Mouse (Mus musculus): Measurements from ENCODE around the gene Slc45a1. TPM values are rescaled to one million over a fixed set of nuclear protein-coding genes. Genes with fewer than 3 reads are reported as not detected.
A peak's percentile ranks its signal among the peaks of the same experiment; 100 is the strongest.

Slc45a1 gene
- polyA plus RNA-seq, 1 experiment: 0.16 TPM

GRCm38 (mm10) chr4:150661886-150662285, 9.9 kb upstream of the Slc45a1 start:
- Histone ChIP-seq H3K27ac (ENCODE audit: insufficient read depth, low read length) (no peak overlapping the region), H3K4me1 (ENCODE audit: control insufficient read depth, insufficient read depth, low read length) (no peaks in the 10 kb centered on the region), H3K4me3 (ENCODE audit: insufficient read depth, low read length) (no peak overlapping the region)
- TF ChIP-seq CTCF (IDR thresholded peaks at IDR 0.05; ENCODE audit: borderline replicate concordance, insufficient read depth, low read length): no peak
- no peak for TF ChIP-seq POLR2A (IDR thresholded peaks at IDR 0.05; ENCODE audit: low read depth, low read length)

- Histone ChIP-seq H3K4me1 (ENCODE audit: control insufficient read depth, insufficient read depth, low read length) (no peaks in the 10 kb centered on the region), H3K27ac (ENCODE audit: insufficient read depth, low read length) (no peak overlapping the region), H3K4me3 (ENCODE audit: insufficient read depth, low read length) (no peak overlapping the region)
- TF ChIP-seq POLR2A (IDR thresholded peaks at IDR 0.05; ENCODE audit: low read depth, low read length) (no peak), CTCF (IDR thresholded peaks at IDR 0.05; ENCODE audit: borderline replicate concordance, insufficient read depth, low read length) (no peak)
Observed at GRCm38 (mm10) chr4:150659926-150660610, 8.1 kb upstream of the Slc45a1 start.

- Histone ChIP-seq H3K4me3 (ENCODE audit: insufficient read depth, low read length) (no peak overlapping the region), H3K27ac (ENCODE audit: insufficient read depth, low read length) (no peak overlapping the region), H3K4me1 (ENCODE audit: control insufficient read depth, insufficient read depth, low read length) (no peaks in the 10 kb centered on the region)
- TF ChIP-seq CTCF (IDR thresholded peaks at IDR 0.05; ENCODE audit: borderline replicate concordance, insufficient read depth, low read length) (no peak), POLR2A (IDR thresholded peaks at IDR 0.05; ENCODE audit: low read depth, low read length) (no peak)
Observed at GRCm38 (mm10) chr4:150656504-150656903, 4.5 kb upstream of the Slc45a1 start.

- Histone ChIP-seq H3K27ac (ENCODE audit: insufficient read depth, low read length) (no peak overlapping the region), H3K4me1 (ENCODE audit: control insufficient read depth, insufficient read depth, low read length) (no peaks in the 10 kb centered on the region), H3K4me3 (ENCODE audit: insufficient read depth, low read length) (no peak overlapping the region)
- TF ChIP-seq POLR2A (IDR thresholded peaks at IDR 0.05; ENCODE audit: low read depth, low read length): no peak
- TF ChIP-seq CTCF (IDR thresholded peaks at IDR 0.05; ENCODE audit: borderline replicate concordance, insufficient read depth, low read length): peak; percentile 95
Observed at GRCm38 (mm10) chr4:150655989-150656388, 4.0 kb upstream of the Slc45a1 start.

- H3K4me3 ChIP-seq (ENCODE audit: insufficient read depth, low read length): no peak overlapping the region
- H3K27ac ChIP-seq (ENCODE audit: insufficient read depth, low read length): no peak overlapping the region
- no peak for TF ChIP-seq POLR2A (IDR thresholded peaks at IDR 0.05; ENCODE audit: low read depth, low read length)
- no peak for TF ChIP-seq CTCF (IDR thresholded peaks at IDR 0.05; ENCODE audit: borderline replicate concordance, insufficient read depth, low read length)
- H3K4me1 ChIP-seq (ENCODE audit: control insufficient read depth, insufficient read depth, low read length): no peaks in the 10 kb centered on the region
Observed at GRCm38 (mm10) chr4:150653072-150653599, 1.2 kb upstream of the Slc45a1 start.

GRCm38 (mm10) chr4:150649327-150649726, 2.6 kb downstream of the Slc45a1 start:
- H3K4me1 ChIP-seq (ENCODE audit: control insufficient read depth, insufficient read depth, low read length): no peaks in the 10 kb centered on the region
- no peak overlapping the region for H3K4me3 ChIP-seq (ENCODE audit: insufficient read depth, low read length)
- no peak for TF ChIP-seq POLR2A (IDR thresholded peaks at IDR 0.05; ENCODE audit: low read depth, low read length)
- no peak for TF ChIP-seq CTCF (IDR thresholded peaks at IDR 0.05; ENCODE audit: borderline replicate concordance, insufficient read depth, low read length)
- no peak overlapping the region for H3K27ac ChIP-seq (ENCODE audit: insufficient read depth, low read length)

GRCm38 (mm10) chr4:150644299-150644698, 7.7 kb downstream of the Slc45a1 start:
- Histone ChIP-seq H3K27ac (ENCODE audit: insufficient read depth, low read length) (no peak overlapping the region), H3K4me1 (ENCODE audit: control insufficient read depth, insufficient read depth, low read length) (no peaks in the 10 kb centered on the region), H3K4me3 (ENCODE audit: insufficient read depth, low read length) (no peak overlapping the region)
- TF ChIP-seq POLR2A (IDR thresholded peaks at IDR 0.05; ENCODE audit: low read depth, low read length): no peak
- no peak for TF ChIP-seq CTCF (IDR thresholded peaks at IDR 0.05; ENCODE audit: borderline replicate concordance, insufficient read depth, low read length)

- Histone ChIP-seq H3K27ac (ENCODE audit: insufficient read depth, low read length) (no peak overlapping the region), H3K4me1 (ENCODE audit: control insufficient read depth, insufficient read depth, low read length) (no peaks in the 10 kb centered on the region), H3K4me3 (ENCODE audit: insufficient read depth, low read length) (no peak overlapping the region)
- TF ChIP-seq POLR2A (IDR thresholded peaks at IDR 0.05; ENCODE audit: low read depth, low read length): no peak
- TF ChIP-seq CTCF (IDR thresholded peaks at IDR 0.05; ENCODE audit: borderline replicate concordance, insufficient read depth, low read length): no peak
Observed at GRCm38 (mm10) chr4:150636635-150637034, 15.3 kb downstream of the Slc45a1 start.

- Histone ChIP-seq H3K4me3 (ENCODE audit: insufficient read depth, low read length) (no peak overlapping the region), H3K4me1 (ENCODE audit: control insufficient read depth, insufficient read depth, low read length) (no peaks in the 10 kb centered on the region), H3K27ac (ENCODE audit: insufficient read depth, low read length) (no peak overlapping the region)
- no peak for TF ChIP-seq CTCF (IDR thresholded peaks at IDR 0.05; ENCODE audit: borderline replicate concordance, insufficient read depth, low read length)
- no peak for TF ChIP-seq POLR2A (IDR thresholded peaks at IDR 0.05; ENCODE audit: low read depth, low read length)
Observed at GRCm38 (mm10) chr4:150635568-150635967, 16.4 kb downstream of the Slc45a1 start.

- H3K4me1 ChIP-seq (ENCODE audit: control insufficient read depth, insufficient read depth, low read length): no peaks in the 10 kb centered on the region
- H3K4me3 ChIP-seq (ENCODE audit: insufficient read depth, low read length): no peak overlapping the region
- TF ChIP-seq CTCF (IDR thresholded peaks at IDR 0.05; ENCODE audit: borderline replicate concordance, insufficient read depth, low read length) (no peak), POLR2A (IDR thresholded peaks at IDR 0.05; ENCODE audit: low read depth, low read length) (no peak)
- no peak overlapping the region for H3K27ac ChIP-seq (ENCODE audit: insufficient read depth, low read length)
Observed at GRCm38 (mm10) chr4:150629266-150629665, 22.7 kb downstream of the Slc45a1 start.
